10 mouse cellular contexts compared by ENCODE assay signal in genomic region chr12:118811328-118811961, GRCm38 (mm10). TPM values are rescaled to one million over a fixed set of nuclear protein-coding genes. Genes with fewer than 3 reads are reported as not detected.
A peak's percentile ranks its signal among the peaks of the same experiment; 100 is the strongest.
DNase-seq lines count a peak whose midpoint lies in the region; ATAC-seq and TF ChIP-seq lines count a peak whose summit lies in the region.
"Had no signal": no experiment of that assay in that cellular context is flagged by ENCODE, and none has a peak within 500 bp of the region (broad histone marks: within the 10 kb centered on the region; RNA-seq: fewer than 3 reads in every experiment).

No protein-coding gene starts in this region.

- no peak overlapping the region for H3K27ac ChIP-seq in stomach, embryonic 14.5 days (ENCODE audit: low read length)
- no peak overlapping the region for H3K27ac ChIP-seq in stomach, postnatal 0 days (replicated peaks)
- no peak overlapping the region for H3K27ac ChIP-seq in forebrain, embryonic 14.5 days (ENCODE audit: low read depth, low read length)
- no peak overlapping the region for H3K27ac ChIP-seq in limb, embryonic 14.5 days (replicated peaks; ENCODE audit: low read depth, low read length)

- TF ChIP-seq EP300 in stomach, postnatal 0 days (optimal IDR thresholded peaks at IDR 0.05) = no peak

- no peaks in the 10 kb centered on the region for H3K4me1 ChIP-seq in stomach, embryonic 14.5 days (ENCODE audit: control insufficient read depth, insufficient read depth, low read length)
- no peaks in the 10 kb centered on the region for H3K4me1 ChIP-seq in stomach, postnatal 0 days (replicated peaks; ENCODE audit: control insufficient read depth, insufficient read depth)
- H3K4me1 ChIP-seq in forebrain, embryonic 14.5 days (ENCODE audit: control insufficient read depth, insufficient read depth, low read length) = peaks cover 3% of the 10 kb centered on the region; the same call in 1 of the 2 replicates
- peaks cover 4% of the 10 kb centered on the region; the same call in 1 of the 2 replicates for H3K4me1 ChIP-seq in limb, embryonic 14.5 days (ENCODE audit: control insufficient read depth, insufficient read depth, low read length)

- TF ChIP-seq CTCF in stomach, postnatal 0 days (IDR thresholded peaks at IDR 0.05; ENCODE audit: low read depth) = no peak

- no peaks in the 10 kb centered on the region for H3K36me3 ChIP-seq in stomach, embryonic 14.5 days (ENCODE audit: control insufficient read depth, insufficient read depth, low read length)
- no peaks in the 10 kb centered on the region for H3K36me3 ChIP-seq in stomach, postnatal 0 days (ENCODE audit: control insufficient read depth, insufficient read depth, low read length)
- no peaks in the 10 kb centered on the region for H3K36me3 ChIP-seq in forebrain, embryonic 14.5 days (ENCODE audit: control insufficient read depth, insufficient read depth, low read length)
- no peaks in the 10 kb centered on the region for H3K36me3 ChIP-seq in limb, embryonic 14.5 days (ENCODE audit: control insufficient read depth, insufficient read depth, low read length)

- no peaks in the 10 kb centered on the region for H3K9me3 ChIP-seq in stomach, embryonic 14.5 days (ENCODE audit: control insufficient read depth, low read depth, low read length)
- H3K9me3 ChIP-seq in stomach, postnatal 0 days (ENCODE audit: control insufficient read depth, low read length) = no peaks in the 10 kb centered on the region
- H3K9me3 ChIP-seq in forebrain, embryonic 14.5 days (replicated peaks; ENCODE audit: control insufficient read depth, low read length) = no peaks in the 10 kb centered on the region
- H3K9me3 ChIP-seq in limb, embryonic 14.5 days (ENCODE audit: control insufficient read depth, low read length) = no peaks in the 10 kb centered on the region

- no peaks in the 10 kb centered on the region; the same call in 1 of the 2 replicates for H3K27me3 ChIP-seq in stomach, embryonic 14.5 days (ENCODE audit: control insufficient read depth, insufficient read depth, low read length)
- H3K27me3 ChIP-seq in stomach, postnatal 0 days (ENCODE audit: control insufficient read depth, insufficient read depth, low read length) = no peaks in the 10 kb centered on the region
- H3K27me3 ChIP-seq in forebrain, embryonic 14.5 days (replicated peaks; ENCODE audit: control insufficient read depth, insufficient read depth, low read length) = no peaks in the 10 kb centered on the region
- no peaks in the 10 kb centered on the region for H3K27me3 ChIP-seq in limb, embryonic 14.5 days (ENCODE audit: control insufficient read depth, insufficient read depth, low read length)

- 5% methylated on average over 17 of the region's 17 CpGs for WGBS in stomach, embryonic 14.5 days
- WGBS in stomach, postnatal 0 days = 7% methylated on average over 17 of the region's 17 CpGs
- under 1% methylated on average over 17 of the region's 17 CpGs for WGBS in forebrain, embryonic 14.5 days
- 1% methylated on average over 17 of the region's 17 CpGs for WGBS in limb, embryonic 14.5 days

- no peak overlapping the region for H3K4me3 ChIP-seq in stomach, embryonic 14.5 days (ENCODE audit: low read depth, low read length)
- no peak overlapping the region for H3K4me3 ChIP-seq in stomach, postnatal 0 days (ENCODE audit: low read depth, low read length)
- no peak overlapping the region for H3K4me3 ChIP-seq in forebrain, embryonic 14.5 days (ENCODE audit: low read depth, low read length)
- H3K4me3 ChIP-seq in limb, embryonic 14.5 days (replicated peaks; ENCODE audit: low read length) = peak overlapping the region; percentile 14

- no peak for DNase-seq in stomach, postnatal 0 days (ENCODE audit: low spot score)
- peak; percentile 20 for DNase-seq in forebrain, embryonic 14.5 days (ENCODE audit: low spot score)
- DNase-seq in limb, embryonic 14.5 days (ENCODE audit: low spot score) = no peak
- no peak for DNase-seq in cerebellum, adult 11 months
- no peak for DNase-seq in layer of hippocampus, adult 11-12 months (ENCODE audit: low spot score)
- DNase-seq: kidney, adult 8-10 months had no signal

- no peak for TF ChIP-seq POLR2A in limb, embryonic 14.5 days (IDR thresholded peaks at IDR 0.05; ENCODE audit: borderline replicate concordance, extremely low read depth, insufficient read depth, insufficient read length)

- no peak for ATAC-seq in stomach, embryonic 14.5 days (ENCODE audit: insufficient number of reproducible peaks, insufficient read depth, low FRiP score, low read depth)
- no peak for ATAC-seq in stomach, postnatal 0 days (ENCODE audit: low FRiP score, low TSS enrichment)
- peak; percentile 48; the same call in 1 of the 2 replicates for ATAC-seq in forebrain, embryonic 14.5 days
- no peak for ATAC-seq in limb, embryonic 14.5 days (ENCODE audit: low FRiP score, low read depth)
- ATAC-seq in erythroid progenitor cell, adult 5-6 weeks (replicated peaks; ENCODE audit: low FRiP score, poor library complexity, severe bottlenecking) = no peak

- H3K4me2 ChIP-seq in stomach, embryonic 14.5 days (replicated peaks; ENCODE audit: low read depth, low read length) = 0 out of 2 replicates have a peak overlapping the region, but pooled peaks have one; percentile 10
- no peak overlapping the region for H3K4me2 ChIP-seq in stomach, postnatal 0 days (replicated peaks; ENCODE audit: low read depth)
- H3K4me2 ChIP-seq in forebrain, embryonic 14.5 days (ENCODE audit: low read length) = peak overlapping the region; percentile 34; the same call in 1 of the 2 replicates
- H3K4me2 ChIP-seq in limb, embryonic 14.5 days (replicated peaks; ENCODE audit: low read depth, low read length, severe bottlenecking) = peak overlapping the region; percentile 40

- no peak overlapping the region for H3K9ac ChIP-seq in stomach, embryonic 14.5 days (replicated peaks; ENCODE audit: low read depth, low read length)
- H3K9ac ChIP-seq in stomach, postnatal 0 days (ENCODE audit: low read length) = no peak overlapping the region
- H3K9ac ChIP-seq in forebrain, embryonic 14.5 days (ENCODE audit: low read length) = no peak overlapping the region
- H3K9ac ChIP-seq in limb, embryonic 14.5 days (ENCODE audit: low read depth, low read length, severe bottlenecking) = no peak overlapping the region

RNA-seq across cellular contexts. Expression of gene Sp8, which starts 34.7 kb away (rescaled TPM):
- not detected in 2 replicates for polyA plus RNA-seq in stomach, embryonic 14.5 days (2014; fragmentation: Nextera tagmentation; extraction: Ambion mirVana)
- polyA plus RNA-seq in stomach, postnatal 0 days (2015; fragmentation: Nextera tagmentation; extraction: Ambion mirVana) = 0.02 TPM in 1 of 2 replicates, not detected in the other
- 10.6 and 11.3 TPM in 2 replicates for polyA plus RNA-seq in forebrain, embryonic 14.5 days (2014; fragmentation: Nextera tagmentation; extraction: Ambion mirVana)
- 1.7 and 2.0 TPM in 2 replicates for polyA plus RNA-seq in limb, embryonic 14.5 days (2012; rRNA removed)
- 3.8 and 4.1 TPM in 2 replicates for polyA plus RNA-seq in limb, embryonic 14.5 days (2014; fragmentation: Nextera tagmentation; extraction: Ambion mirVana)
- total RNA-seq in erythroid progenitor cell, adult 5-6 weeks (2015; ENCODE audit: low replicate concordance) = not detected in 2 replicates
- total RNA-seq in erythroid progenitor cell, adult 5-6 weeks (2017; ENCODE audit: low replicate concordance) = not detected in 2 replicates
- total RNA-seq: MEL; monocyte, adult 5-6 weeks had no signal
